13 mouse cellular contexts compared by ENCODE assay signal in the genomic region with DNA sequence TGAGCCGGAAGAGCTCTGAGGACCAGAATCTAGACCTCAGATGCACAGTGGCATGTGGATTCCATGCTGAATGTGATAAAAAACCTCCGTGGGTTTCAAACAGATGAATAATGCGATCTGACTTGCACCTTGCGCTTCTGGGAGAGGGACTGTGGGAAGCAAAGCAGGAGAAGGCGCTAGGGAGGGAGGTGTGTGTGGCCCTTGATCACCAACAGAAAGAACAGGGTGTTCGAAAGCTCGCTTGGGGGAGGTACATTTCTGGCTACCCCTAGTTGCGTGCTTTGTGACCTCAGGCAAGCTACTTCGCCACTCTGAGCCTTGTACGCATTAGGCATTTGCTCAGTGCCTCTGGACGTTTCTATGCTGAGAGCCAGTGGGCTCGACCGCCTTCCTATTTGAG. TPM values are rescaled to one million over a fixed set of nuclear protein-coding genes. Genes with fewer than 3 reads are reported as not detected.
"Had no signal": no experiment of that assay in that cellular context is flagged by ENCODE, and none has a peak within 500 bp of the region (broad histone marks: within the 10 kb centered on the region; RNA-seq: fewer than 3 reads in every experiment).

No protein-coding gene starts in this region.

- DNase-seq: kidney, adult 11 months; kidney, adult 9 months; kidney, postnatal 36 days; liver, embryonic 13.5 days; liver, postnatal 0 days; lung, postnatal 36 days; right cerebral cortex, postnatal 14 days; thymus, postnatal 36 days had no signal

- ATAC-seq: liver, postnatal 0 days; midbrain, embryonic 13.5 days had no signal

- H3K27ac ChIP-seq: kidney, postnatal 0 days; limb, embryonic 15.5 days; liver, embryonic 13.5 days; midbrain, embryonic 13.5 days had no signal

- H3K4me3 ChIP-seq: limb, embryonic 15.5 days; liver, embryonic 13.5 days; midbrain, embryonic 13.5 days had no signal

- H3K4me2 ChIP-seq: limb, embryonic 15.5 days; liver, embryonic 13.5 days; midbrain, embryonic 13.5 days had no signal

- H3K36me3 ChIP-seq: limb, embryonic 15.5 days; liver, embryonic 13.5 days had no signal

- H3K9me3 ChIP-seq: limb, embryonic 15.5 days; midbrain, embryonic 13.5 days had no signal

- H3K9ac ChIP-seq: limb, embryonic 15.5 days; liver, embryonic 13.5 days; liver, postnatal 0 days; midbrain, embryonic 13.5 days had no signal

RNA-seq across cellular contexts. Expression of a gene that starts 54.4 kb away (rescaled TPM):
- total RNA-seq: megakaryocyte progenitor cell, adult 5-6 weeks; neutrophil, adult 5-6 weeks had no signal
